Mouse (Mus musculus): ENCODE measurements around the gene Katnbl1.

GRCm38 (mm10) chr2:112360781-112361169, 18.2 kb upstream of the Katnbl1 start:
- TF ChIP-seq CTCF (IDR thresholded peaks at IDR 0.05; ENCODE audit: low read depth, low read length) (no peak), POLR2A (IDR thresholded peaks at IDR 0.05; ENCODE audit: extremely low read depth, insufficient read depth, low read length) (no peak)

Data from liver, adult 2 months (tissue).